Mouse (Mus musculus): ENCODE results near the gene Zfp683. TPM values are rescaled to one million over a fixed set of nuclear protein-coding genes. Genes with fewer than 3 reads are reported as not detected.

The Zfp683 gene
- polyA plus RNA-seq (2017; shearing (Covaris generic)): 3.5 TPM

GRCm38 (mm10) chr4:134053538-134053937 lies at the start of gene Zfp683:
TSS of gene Zfp683 (plus strand) at chr4:134053838.

GRCm38 (mm10) chr4:134018779-134019145 lies 34.9 kb upstream of the Zfp683 start, which contains the start of gene Lin28a:
TSS of gene Lin28a (minus strand) at chr4:134018841.

GRCm38 (mm10) chr4:134060135-134060865 lies 6.7 kb downstream of the Zfp683 start, which contains the start of gene Crybg2:
TSS of gene Crybg2 (plus strand) at chr4:134060815.

GRCm38 (mm10) chr4:134094923-134095547 lies 41.4 kb downstream of the Zfp683 start, which contains the start of gene Cd52:
TSS of gene Cd52 (minus strand) at chr4:134095082.

GRCm38 (mm10) chr4:134101979-134102741 lies 48.5 kb downstream of the Zfp683 start, which contains the start of gene Ubxn11:
TSS of gene Ubxn11 (plus strand) at chr4:134102570.

Other genes with a start within 250 kb of the Zfp683 start
- gene Rps6ka1, start 166.0 kb upstream of the Zfp683 start, polyA plus RNA-seq (2017; shearing (Covaris generic)): 87.8 TPM
- 231 TPM for gene Hmgn2, start 85.2 kb upstream of the Zfp683 start, polyA plus RNA-seq (2017; shearing (Covaris generic))
- 23.7 TPM for gene Dhdds, start 52.9 kb upstream of the Zfp683 start, polyA plus RNA-seq (2017; shearing (Covaris generic))
- not detected for gene Lin28a, start 35.0 kb upstream of the Zfp683 start, polyA plus RNA-seq (2017; shearing (Covaris generic))
- gene Crybg2, start 7.0 kb downstream of the Zfp683 start, polyA plus RNA-seq (2017; shearing (Covaris generic)): 12.9 TPM
- 2,277 TPM for gene Cd52, start 41.2 kb downstream of the Zfp683 start, polyA plus RNA-seq (2017; shearing (Covaris generic))
- 35.9 TPM for gene Ubxn11, start 48.7 kb downstream of the Zfp683 start, polyA plus RNA-seq (2017; shearing (Covaris generic))
- 1,134 TPM for gene Sh3bgrl3, start 75.0 kb downstream of the Zfp683 start, polyA plus RNA-seq (2017; shearing (Covaris generic))
- gene Cep85, start 133.3 kb downstream of the Zfp683 start, polyA plus RNA-seq (2017; shearing (Covaris generic)): 63.6 TPM
- gene Gm7534, start 149.2 kb downstream of the Zfp683 start, polyA plus RNA-seq (2017; shearing (Covaris generic)): not detected
- not detected for gene Catsper4, start 173.5 kb downstream of the Zfp683 start, polyA plus RNA-seq (2017; shearing (Covaris generic))
- gene Cnksr1, start 184.6 kb downstream of the Zfp683 start, polyA plus RNA-seq (2017; shearing (Covaris generic)): not detected
- 5.1 TPM for gene E130218I03Rik, start 189.8 kb downstream of the Zfp683 start, polyA plus RNA-seq (2017; shearing (Covaris generic))
- gene Zfp593, start 191.8 kb downstream of the Zfp683 start, polyA plus RNA-seq (2017; shearing (Covaris generic)): 27.2 TPM
- not detected for gene Gm30191, start 193.1 kb downstream of the Zfp683 start, polyA plus RNA-seq (2017; shearing (Covaris generic))
- not detected for gene Grrp1, start 200.3 kb downstream of the Zfp683 start, polyA plus RNA-seq (2017; shearing (Covaris generic))
- gene Pdik1l, start 234.1 kb downstream of the Zfp683 start, polyA plus RNA-seq (2017; shearing (Covaris generic)): 7.2 TPM

Data from effector memory CD4-positive, alpha-beta T cell, adult 7 months (primary cell).